Mouse (Mus musculus) small intestine, adult 2 months (tissue): ENCODE data around the gene Pdik1l. TPM values are rescaled to one million over a fixed set of nuclear protein-coding genes. Genes with fewer than 3 reads are reported as not detected.

Source experiments
- H3K27ac ChIP-seq: fragments of 200-500 bp; 2 replicates; pipeline ENCODE4 v1.5.1; 2012; ENCODE audit warnings: low read depth, low read length, control low read depth, inconsistent platforms; ENCODE audit not compliant: insufficient read depth
- H3K27me3 ChIP-seq: fragments of 200-500 bp; 2 replicates; pipeline ENCODE4 v1.6.1; 2012; ENCODE audit warnings: mild to moderate bottlenecking, moderate library complexity, low read length, inconsistent platforms; ENCODE audit not compliant: control insufficient read depth, insufficient read depth
- H3K36me3 ChIP-seq: fragments of 200-500 bp; 2 replicates; pipeline ENCODE4 v1.6.1; 2012; ENCODE audit warnings: mild to moderate bottlenecking, low read length, control low read depth, inconsistent platforms; ENCODE audit not compliant: control insufficient read depth, insufficient read depth
- H3K4me1 ChIP-seq: fragments of 200-500 bp; 2 replicates; pipeline ENCODE4 v1.6.1; 2012; ENCODE audit warnings: low read length, inconsistent platforms, mixed read lengths; ENCODE audit not compliant: control insufficient read depth, insufficient read depth, insufficient read length
- H3K4me3 ChIP-seq: fragments of 200-500 bp; 2 replicates; pipeline ENCODE4 v1.5.1; 2012; ENCODE audit warnings: low read depth, mild to moderate bottlenecking, control low read depth, inconsistent platforms, low read length, moderate library complexity
- CTCF ChIP-seq: fragments of 200-500 bp; IDR thresholded peaks from 2 replicates; pipeline ENCODE4 v1.5.1; 2012; ENCODE audit warnings: low read depth, mild to moderate bottlenecking, control low read depth, inconsistent platforms, low read length, moderate library complexity, mixed read lengths; ENCODE audit not compliant: insufficient replicate concordance, insufficient read length; ENCODE audit errors: extremely low read depth
- POLR2A ChIP-seq: fragments of 200-500 bp; IDR thresholded peaks from 2 replicates; pipeline ENCODE4 v1.6.1; 2012; ENCODE audit warnings: low read depth, mild to moderate bottlenecking, control low read depth, inconsistent platforms, low read length, moderate library complexity
- WGBS: fragments of 180-500 bp; shearing (Covaris S2); methylation state at CpG from one replicate; pipeline ENCODE4 v1.1.7; 2018; 5-methylcytosine and 5-hydroxymethylcytosine counted together
- polyA plus RNA-seq: library from polyadenylated mRNA; depleted of rRNA; stranded (reverse); fragments of >200 nt; gene quantifications from 2 replicates; pipeline ENCODE4 v1.2.3, GENCODE M21; 2012

Gene Pdik1l
- polyA plus RNA-seq, 1 experiment: 1.6 TPM

DNA sequence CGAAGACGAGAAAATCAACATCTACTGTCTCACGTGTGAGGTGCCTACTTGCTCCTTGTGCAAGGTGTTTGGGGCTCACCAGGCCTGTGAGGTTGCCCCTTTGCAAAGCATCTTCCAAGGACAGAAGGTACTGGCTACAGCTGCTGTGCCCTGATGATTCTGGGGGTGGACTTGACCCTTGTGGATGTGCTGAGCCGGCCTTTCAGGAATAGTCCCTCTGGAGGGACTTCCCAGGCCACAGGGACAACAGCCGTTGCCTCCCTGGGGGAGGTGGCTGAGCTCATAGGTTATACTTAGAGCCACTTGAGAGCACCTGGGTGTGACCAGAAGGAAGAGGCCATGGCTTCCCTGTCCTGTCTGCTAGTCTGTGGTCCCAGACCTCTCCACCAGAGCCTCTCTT, 32.0 kb upstream of the Pdik1l start:
- no peaks in the 10 kb centered on the region for H3K36me3 ChIP-seq
- no peak for TF ChIP-seq POLR2A
- no peak for TF ChIP-seq CTCF
- no peaks in the 10 kb centered on the region for H3K27me3 ChIP-seq
- no peak overlapping the region for H3K4me3 ChIP-seq
- H3K27ac ChIP-seq: no peak overlapping the region
- H3K4me1 ChIP-seq: peaks cover 2% of the 10 kb centered on the region
- WGBS: 79% methylated on average over 5 of the region's 5 CpGs

DNA sequence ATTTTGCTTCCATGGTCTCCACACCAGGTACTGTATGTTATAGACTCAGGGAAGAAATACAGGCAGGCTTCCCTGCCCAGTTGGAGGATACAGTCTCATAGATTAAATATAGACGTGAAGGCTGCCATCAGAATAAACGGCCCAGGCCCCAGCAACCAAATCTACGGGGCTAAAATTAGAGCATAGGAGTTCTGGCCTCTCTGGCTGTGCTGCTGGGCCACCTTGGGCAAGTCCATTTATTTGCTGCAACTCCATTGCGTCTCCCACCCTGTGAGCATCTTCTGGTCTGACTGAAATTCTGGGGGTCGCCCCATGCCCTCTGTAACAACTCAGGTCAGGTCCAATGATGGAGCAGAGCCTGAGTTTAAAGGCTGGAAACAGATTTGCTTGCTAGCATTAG, 31.4 kb upstream of the Pdik1l start:
- Histone ChIP-seq H3K36me3 (no peaks in the 10 kb centered on the region), H3K27ac (no peak overlapping the region), H3K27me3 (no peaks in the 10 kb centered on the region), H3K4me3 (no peak overlapping the region), H3K4me1 (peaks cover 2% of the 10 kb centered on the region)
- TF ChIP-seq CTCF (no peak), POLR2A (no peak)
- 91% methylated on average over 5 of the region's 5 CpGs for WGBS

DNA sequence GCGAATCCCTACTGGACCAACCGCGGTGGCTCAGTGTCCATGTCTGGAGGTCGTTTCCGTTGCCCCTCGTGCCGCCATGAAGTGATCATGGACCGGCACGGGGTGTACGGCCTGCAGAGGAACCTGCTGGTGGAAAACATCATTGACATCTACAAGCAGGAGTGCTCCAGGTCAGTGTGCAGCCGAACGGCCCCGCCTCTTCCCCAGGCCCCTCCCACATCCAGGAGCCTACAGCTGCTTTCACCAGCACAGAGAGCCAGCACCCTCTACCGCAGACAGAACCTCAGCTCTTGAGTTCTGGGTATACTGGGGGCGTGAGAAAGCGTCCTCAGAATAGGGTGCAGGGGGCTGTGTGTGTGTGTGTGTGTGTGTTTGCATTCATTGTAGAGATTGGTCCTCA, 28.7 kb upstream of the Pdik1l start:
- Histone ChIP-seq H3K27ac (no peak overlapping the region), H3K4me3 (no peak overlapping the region), H3K4me1 (peaks cover 2% of the 10 kb centered on the region), H3K36me3 (no peaks in the 10 kb centered on the region), H3K27me3 (no peaks in the 10 kb centered on the region)
- 31% methylated on average over 16 of the region's 16 CpGs for WGBS
- no peak for TF ChIP-seq POLR2A
- TF ChIP-seq CTCF: no peak

DNA sequence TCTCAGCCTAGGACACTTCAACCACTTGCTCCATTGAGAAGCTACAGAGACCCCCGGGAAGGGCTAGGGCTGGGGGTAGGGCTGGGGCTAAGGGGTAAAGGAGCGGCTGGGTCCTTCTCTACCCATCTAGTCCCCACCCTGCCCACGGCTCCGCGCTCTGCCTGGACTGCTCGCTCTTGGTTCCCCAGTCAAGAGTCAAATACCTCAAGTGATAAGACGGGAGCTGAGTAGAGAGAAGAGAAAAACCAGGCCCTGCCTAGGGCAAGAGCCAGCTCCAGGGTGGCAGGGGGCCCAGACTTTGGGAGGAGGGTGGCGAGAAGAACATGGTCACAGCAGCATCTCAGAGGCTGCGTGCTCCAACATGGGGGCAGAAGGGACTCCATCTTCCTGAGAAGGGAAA, 27.8 kb upstream of the Pdik1l start:
- Histone ChIP-seq H3K27me3 (no peaks in the 10 kb centered on the region), H3K4me1 (peaks cover 2% of the 10 kb centered on the region), H3K27ac (no peak overlapping the region), H3K36me3 (no peaks in the 10 kb centered on the region), H3K4me3 (no peak overlapping the region)
- WGBS: 80% methylated on average over 9 of the region's 9 CpGs
- no peak for TF ChIP-seq CTCF
- no peak for TF ChIP-seq POLR2A

DNA sequence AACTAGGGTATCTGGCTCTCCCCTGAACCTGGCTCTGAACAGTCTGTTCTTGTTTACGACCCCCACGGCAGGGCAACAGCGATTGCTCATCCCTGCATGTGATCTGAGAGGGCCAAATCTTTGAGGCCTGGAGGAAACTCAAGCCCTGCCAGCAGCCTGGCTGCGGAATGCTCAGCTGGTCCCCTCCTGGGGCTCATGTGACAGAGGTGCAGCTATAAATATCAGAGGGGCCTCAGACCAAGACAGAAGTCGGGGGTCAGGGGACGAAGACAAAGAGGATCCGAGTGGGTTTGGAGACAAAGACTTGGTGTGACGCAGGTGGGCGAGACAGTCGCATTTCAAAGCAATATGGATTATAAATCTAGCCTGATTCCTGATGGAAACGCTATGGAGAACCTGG, 27.2 kb upstream of the Pdik1l start, which contains the start of gene Trim63:
TSS of gene Trim63 (plus strand) at position 245 of the 400 bp plus-strand sequence.
- 63% methylated on average over 11 of the region's 11 CpGs for WGBS
- H3K36me3 ChIP-seq: no peaks in the 10 kb centered on the region
- no peak within 1 kb of the TSS for H3K4me3 ChIP-seq
- peaks cover 2% of the 10 kb centered on the region for H3K4me1 ChIP-seq
- TF ChIP-seq POLR2A: no peak
- TF ChIP-seq CTCF: no peak
- H3K27me3 ChIP-seq: no peaks in the 10 kb centered on the region
- no peak within 1 kb of the TSS for H3K27ac ChIP-seq

DNA sequence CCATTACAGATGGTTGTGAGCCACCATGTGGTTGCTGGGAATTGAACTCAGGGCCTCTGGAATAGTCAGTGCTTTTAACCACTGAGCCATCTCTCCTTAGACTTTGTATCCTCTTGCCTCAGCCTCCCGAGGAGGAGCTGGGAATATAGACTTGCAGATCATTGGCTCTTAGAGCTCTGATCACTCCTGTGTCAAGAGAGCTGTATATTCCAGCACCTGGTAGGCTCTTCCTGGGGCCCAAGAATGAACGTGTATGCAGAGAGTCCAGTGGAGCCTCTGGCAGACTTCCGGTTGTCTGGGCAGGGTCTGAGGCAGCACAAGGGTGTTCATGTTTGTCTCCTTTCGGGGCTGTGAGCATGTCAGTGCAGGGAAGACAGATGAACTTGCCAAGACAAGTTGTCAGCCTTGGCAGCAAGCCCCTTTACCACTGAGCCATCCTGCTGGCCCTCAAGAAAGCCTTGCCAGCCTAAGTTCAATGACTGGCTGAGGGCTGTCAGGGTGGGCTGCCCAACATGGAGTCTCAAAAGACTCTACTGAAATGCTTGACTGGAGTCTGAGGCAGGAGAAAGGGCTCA, 26.5 kb upstream of the Pdik1l start:
- Histone ChIP-seq H3K36me3 (no peaks in the 10 kb centered on the region), H3K27me3 (no peaks in the 10 kb centered on the region), H3K27ac (no peak overlapping the region), H3K4me1 (peaks cover 2% of the 10 kb centered on the region), H3K4me3 (no peak overlapping the region)
- TF ChIP-seq POLR2A (no peak), CTCF (no peak)
- 85% methylated on average over 4 of the region's 4 CpGs for WGBS

DNA sequence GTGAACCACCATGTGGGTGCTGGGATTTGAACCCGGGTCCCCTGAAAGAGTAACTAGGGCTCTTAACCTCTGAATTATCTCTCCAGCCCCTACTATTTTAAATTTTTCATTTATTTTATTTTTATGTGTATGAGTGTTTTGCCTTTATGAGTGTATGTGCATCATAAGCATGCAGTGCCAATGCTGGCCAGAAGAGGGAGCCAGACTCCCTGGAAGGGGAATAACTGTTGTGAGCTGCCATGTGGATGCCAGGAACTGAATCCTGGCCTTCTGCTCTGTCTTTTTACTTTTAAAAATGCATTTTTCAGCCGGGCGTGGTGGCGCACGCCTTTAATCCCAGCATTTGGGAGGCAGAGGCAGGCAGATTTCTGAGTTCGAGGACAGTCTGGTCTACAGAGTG, 25.2 kb upstream of the Pdik1l start:
- Histone ChIP-seq H3K27ac (no peak overlapping the region), H3K4me1 (peaks cover 4% of the 10 kb centered on the region), H3K4me3 (no peak overlapping the region), H3K27me3 (no peaks in the 10 kb centered on the region), H3K36me3 (no peaks in the 10 kb centered on the region)
- WGBS: 94% methylated on average over 6 of the region's 6 CpGs
- peak; percentile 49; the same call in 1 of the 2 replicates for TF ChIP-seq CTCF
- no peak for TF ChIP-seq POLR2A

DNA sequence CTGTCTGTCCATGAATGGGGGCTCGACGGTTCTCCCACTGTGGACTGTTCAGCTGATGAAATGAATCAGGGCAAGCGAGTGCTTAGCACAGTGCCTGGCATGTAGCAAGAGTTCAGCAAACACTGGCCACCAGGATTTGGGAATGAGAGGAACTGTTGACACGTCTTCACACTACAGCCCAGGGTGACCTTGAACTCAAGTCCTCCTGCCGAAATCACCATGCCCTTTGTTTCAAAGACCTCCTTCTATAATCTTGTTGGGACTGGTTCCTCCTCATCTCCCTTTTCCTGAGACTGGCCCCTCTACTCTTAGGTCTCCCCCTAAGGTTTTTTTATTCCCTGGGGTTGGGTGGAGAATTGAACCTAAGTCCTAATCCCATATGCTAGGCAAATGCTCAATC, 24.6 kb upstream of the Pdik1l start:
- WGBS: 92% methylated on average over 5 of the region's 5 CpGs
- no peaks in the 10 kb centered on the region for H3K36me3 ChIP-seq
- H3K4me1 ChIP-seq: peaks cover 9% of the 10 kb centered on the region
- H3K27me3 ChIP-seq: no peaks in the 10 kb centered on the region
- TF ChIP-seq CTCF (no peak), POLR2A (no peak)
- no peak overlapping the region for H3K27ac ChIP-seq
- H3K4me3 ChIP-seq: no peak overlapping the region
